Mouse (Mus musculus) ES-E14 (cell line): ENCODE results near the gene Ctrl. TPM values are rescaled to one million over a fixed set of nuclear protein-coding genes. Genes with fewer than 3 reads are reported as not detected.
"Not testable (repeated sequence)": the region's sequence is repeated elsewhere in the genome, so short reads cannot be mapped to it uniquely, and the experiment has no call there.

ENCODE experiments used
- DNase-seq: peaks from one replicate; pipeline ENCODE4 v3.0.0-alpha.2; 2013; ENCODE audit warnings: low read depth, low spot score
- H3K27ac ChIP-seq: 2 replicates; pipeline ENCODE4 v1.5.1; 2012; ENCODE audit warnings: low read depth, mild to moderate bottlenecking, low read length, moderate library complexity, mixed read lengths; ENCODE audit not compliant: poor library complexity, insufficient read depth, severe bottlenecking
- H3K36me3 ChIP-seq: 2 replicates; pipeline ENCODE4 v1.6.1; 2012; ENCODE audit warnings: mild to moderate bottlenecking, low read length, moderate library complexity, mixed read lengths; ENCODE audit not compliant: control insufficient read depth, poor library complexity, insufficient read depth, severe bottlenecking
- H3K4me1 ChIP-seq, 2 experiments: fragments of 150-350 bp in 1 of 2; sonication (generic) in 1 of 2; 2 replicates each; pipeline ENCODE4 v1.6.1; 2012; ENCODE audit warnings: low read length in 2 of 2, mild to moderate bottlenecking in 1 of 2, mixed read lengths in 1 of 2; ENCODE audit not compliant: control insufficient read depth in 2 of 2, insufficient read depth in 2 of 2, poor library complexity in 1 of 2
- H3K4me3 ChIP-seq, 2 experiments: fragments of 150-350 bp in 1 of 2; sonication (generic) in 1 of 2; 2 replicates each; pipeline ENCODE4 v1.5.1; 2012; ENCODE audit warnings: low read length in 2 of 2, low read depth in 1 of 2, mild to moderate bottlenecking in 1 of 2, mixed read lengths in 1 of 2; ENCODE audit not compliant: insufficient read depth in 1 of 2, poor library complexity in 1 of 2, severe bottlenecking in 1 of 2
- H3K9ac ChIP-seq: 2 replicates; pipeline ENCODE4 v1.6.1; 2012; ENCODE audit warnings: low read depth, mild to moderate bottlenecking, low read length, mixed read lengths; ENCODE audit not compliant: poor library complexity, insufficient read depth, severe bottlenecking
- H3K9me3 ChIP-seq: fragments of 150-350 bp; sonication (generic); 2 replicates; pipeline ENCODE4 v1.6.1; 2012; ENCODE audit warnings: low read depth, mild to moderate bottlenecking, low read length; ENCODE audit not compliant: control insufficient read depth, insufficient read depth
- CHD2 ChIP-seq: IDR thresholded peaks from 2 replicates; pipeline ENCODE4 v1.6.1; 2014; ENCODE audit warnings: mild to moderate bottlenecking, low read depth, low read length, inconsistent platforms
- HCFC1 ChIP-seq: IDR thresholded peaks from 2 replicates; pipeline ENCODE4 v1.6.1; 2012; ENCODE audit warnings: low read length, inconsistent platforms, borderline replicate concordance; ENCODE audit not compliant: insufficient read depth
- MAFK ChIP-seq: IDR thresholded peaks from 2 replicates; pipeline ENCODE4 v1.6.1; 2014; ENCODE audit warnings: mild to moderate bottlenecking, low read depth, low read length, inconsistent platforms; ENCODE audit not compliant: insufficient read depth
- ZC3H11A ChIP-seq: IDR thresholded peaks from 2 replicates; pipeline ENCODE4 v1.6.1; 2012; ENCODE audit warnings: low read depth, mild to moderate bottlenecking, inconsistent platforms, low read length, borderline replicate concordance
- ZNF384 ChIP-seq: IDR thresholded peaks from 2 replicates; pipeline ENCODE4 v1.6.1; 2012; ENCODE audit warnings: low read depth, low read length, inconsistent platforms
- in situ Hi-C, 2 experiments: fragments of 600-800 bp; cut with MboI; formaldehyde crosslinking; loops; one replicate each; pipeline ENCODE4 v1.15.1; 2025; ENCODE audit warnings: low sequenced_read_pairs in 2 of 2, inconsistent platforms in 1 of 2; ENCODE audit not compliant: unreplicated experiment in 2 of 2
- total RNA-seq: library from RNA; depleted of rRNA; stranded (reverse); fragments of 300-350 nt; gene quantifications from 2 replicates; pipeline ENCODE4 v1.2.3, GENCODE M21; 2012; rRNA removed

Ctrl gene
- 3.6 and 5.3 TPM in 2 replicates for total RNA-seq

DNA sequence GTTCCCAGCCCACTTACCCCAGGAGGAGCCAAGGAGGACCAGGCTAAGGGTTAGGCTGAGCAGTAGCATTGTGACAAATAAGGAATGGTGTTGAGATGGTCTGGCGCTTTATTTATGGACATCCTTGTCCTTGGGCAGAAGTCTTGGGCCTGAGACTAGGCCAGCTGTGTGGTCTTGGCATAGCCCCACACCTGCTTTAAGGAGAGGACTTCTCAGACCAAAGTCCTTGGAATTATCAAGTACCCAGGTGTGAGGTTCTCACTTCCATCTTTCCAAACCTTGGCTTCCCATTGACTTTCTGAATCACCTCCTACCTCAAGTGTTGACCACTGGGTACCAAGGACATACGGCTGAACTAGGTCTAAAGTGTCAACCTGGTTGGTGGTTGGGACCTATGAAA, at the start of gene Ctrl:
Gene Ctrl (minus strand): TSS at position 101 of the 400 bp plus-strand sequence.
- peaks cover 0 to 6% of the 10 kb centered on the region in 2 experiments; a peak in 3 of 4 replicates for H3K4me1 ChIP-seq
- no peaks in the 10 kb centered on the region; the same call in 1 of the 2 replicates for H3K36me3 ChIP-seq
- TF ChIP-seq MAFK (no peak), HCFC1 (no peak), ZNF384 (no peak), ZC3H11A (no peak), CHD2 (no peak)
- in situ Hi-C loops = no loop called here
- H3K4me3 ChIP-seq = no peak within 1 kb of the TSS
- H3K9me3 ChIP-seq = no peaks in the 10 kb centered on the region
- H3K9ac ChIP-seq = no peak within 1 kb of the TSS
- H3K27ac ChIP-seq = no peak within 1 kb of the TSS
- no peak for DNase-seq

- H3K27ac ChIP-seq, H3K9me3 ChIP-seq, in situ Hi-C loops, H3K9ac ChIP-seq, H3K36me3 ChIP-seq, H3K4me1 ChIP-seq, DNase-seq, H3K4me3 ChIP-seq: not testable (repeated sequence)
These were observed 49.7 kb upstream of the Ctrl start for GRCm38 (mm10) chr8:105983406-105983805.

- Histone ChIP-seq H3K36me3 (no peaks in the 10 kb centered on the region), H3K27ac (no peak overlapping the region), H3K9me3 (no peaks in the 10 kb centered on the region), H3K4me3 (no peak overlapping the region), H3K4me1 (no peaks in the 10 kb centered on the region; a peak in 1 of 4 replicates), H3K9ac (no peak overlapping the region)
- no peak for TF ChIP-seq ZC3H11A
- in situ Hi-C loops = no loop called here
- no peak for DNase-seq
These were observed 47.5 kb upstream of the Ctrl start for GRCm38 (mm10) chr8:105981146-105981545.

DNA sequence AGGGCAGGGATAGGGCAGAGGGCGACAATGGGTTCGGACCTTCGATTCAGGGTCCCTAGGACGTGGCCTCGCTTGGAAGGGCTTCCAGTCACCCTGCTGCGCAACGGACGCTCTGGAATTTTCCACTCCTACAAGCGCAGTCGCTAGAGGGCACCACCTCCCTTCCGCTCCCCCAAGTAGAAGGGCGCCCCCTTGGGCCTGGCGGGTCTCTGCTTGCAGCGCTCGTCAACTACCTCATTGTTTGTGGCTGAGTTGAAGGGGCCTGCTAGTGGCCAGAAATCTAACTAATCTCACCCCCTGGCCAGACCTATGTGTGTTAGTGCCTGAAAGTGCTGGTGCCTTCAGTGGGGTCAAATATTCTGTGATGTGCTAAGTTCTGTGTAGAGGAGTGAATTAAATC, 45.7 kb upstream of the Ctrl start, which contains the start of gene Dpep3:
Gene Dpep3 (minus strand): TSS at position 105 of the 400 bp plus-strand sequence.
- H3K4me1 ChIP-seq = peaks cover 2 to 3% of the 10 kb centered on the region in 2 experiments; a peak in 2 of 4 replicates
- no peak for DNase-seq
- TF ChIP-seq CHD2 (no peak), ZNF384 (peak; percentile 61), MAFK (no peak), ZC3H11A (0 out of 2 replicates have a peak, but pooled peaks have one; percentile 29), HCFC1 (peak; percentile 65; the same call in 1 of the 2 replicates)
- in situ Hi-C loops = no loop called here
- peak within 1 kb of the TSS in 1 of 2 experiments; percentile 32; a peak in 1 of 4 replicates for H3K4me3 ChIP-seq
- no peaks in the 10 kb centered on the region for H3K36me3 ChIP-seq
- no peak within 1 kb of the TSS for H3K9ac ChIP-seq
- H3K27ac ChIP-seq = no peak within 1 kb of the TSS
- no peaks in the 10 kb centered on the region for H3K9me3 ChIP-seq

- Histone ChIP-seq H3K27ac (no peak overlapping the region), H3K9ac (no peak overlapping the region), H3K4me1 (peaks cover 4 to 8% of the 10 kb centered on the region in 2 experiments; a peak in 2 of 4 replicates), H3K36me3 (no peaks in the 10 kb centered on the region), H3K9me3 (no peaks in the 10 kb centered on the region), H3K4me3 (no peak overlapping the region)
- in situ Hi-C loops = no loop called here
- TF ChIP-seq CHD2 (no peak), HCFC1 (no peak), MAFK (no peak), ZC3H11A (no peak), ZNF384 (no peak)
- DNase-seq = peak; percentile 54
These were observed 41.7 kb upstream of the Ctrl start for GRCm38 (mm10) chr8:105975363-105975762.
